Mouse (Mus musculus): ENCODE measurements at regions not wholly inside any gene's neighbourhood (a gene's known extent, or its start where the extent isn't known, plus 50 kb on each side); places are given as distances from the start of the nearest gene placed in this dataset.
A peak's percentile ranks its signal among the peaks of the same experiment; 100 is the strongest.

- no peak for DNase-seq (ENCODE audit: low spot score in 2 of 2)
Measured at GRCm38 (mm10) chr13:81852309-81852978, 69.6 kb downstream of the Cetn3 start.

GRCm38 (mm10) chr13:81856072-81856471 is 73.2 kb downstream of the Cetn3 start:
- peak; percentile 16 to 71 for DNase-seq (ENCODE audit: low spot score in 2 of 2)

GRCm38 (mm10) chr13:81860683-81861082 is 77.8 kb downstream of the Cetn3 start:
- no peak for DNase-seq (ENCODE audit: low spot score in 2 of 2)

- no peak for DNase-seq (ENCODE audit: low spot score in 2 of 2)
Measured at GRCm38 (mm10) chr13:81861886-81862600, 79.2 kb downstream of the Cetn3 start.

GRCm38 (mm10) chr13:81871226-81871625 is 88.3 kb downstream of the Cetn3 start:
- no peak for DNase-seq (ENCODE audit: low spot score in 2 of 2)

- DNase-seq (ENCODE audit: low spot score in 2 of 2) = no peak
Measured at GRCm38 (mm10) chr13:81885879-81886278, 103.0 kb downstream of the Cetn3 start.

- DNase-seq (ENCODE audit: low spot score in 2 of 2) = no peak
Measured at GRCm38 (mm10) chr13:81930266-81930665, 147.4 kb downstream of the Cetn3 start.

- no peak for DNase-seq (ENCODE audit: low spot score in 2 of 2)
Measured at GRCm38 (mm10) chr13:81931199-81931598, 148.3 kb downstream of the Cetn3 start.

- DNase-seq (ENCODE audit: low spot score in 2 of 2) = no peak
Measured at GRCm38 (mm10) chr13:81937061-81937460, 154.2 kb downstream of the Cetn3 start.

GRCm38 (mm10) chr13:81944047-81944446 is 161.2 kb downstream of the Cetn3 start:
- peak; percentile 83 to 94 for DNase-seq (ENCODE audit: low spot score in 2 of 2)

- DNase-seq (ENCODE audit: low spot score in 2 of 2) = no peak
Measured at GRCm38 (mm10) chr13:81944469-81944868, 161.6 kb downstream of the Cetn3 start.

GRCm38 (mm10) chr13:81945741-81946140 is 162.9 kb downstream of the Cetn3 start:
- no peak for DNase-seq (ENCODE audit: low spot score in 2 of 2)

GRCm38 (mm10) chr13:81965431-81965830 is 182.6 kb downstream of the Cetn3 start:
- no peak for DNase-seq (ENCODE audit: low spot score in 2 of 2)

GRCm38 (mm10) chr13:81975878-81976277 is 193.0 kb downstream of the Cetn3 start:
- DNase-seq (ENCODE audit: low spot score in 2 of 2) = no peak

- no peak for DNase-seq (ENCODE audit: low spot score in 2 of 2)
Measured at GRCm38 (mm10) chr13:81978003-81978402, 195.1 kb downstream of the Cetn3 start.

- DNase-seq (ENCODE audit: low spot score in 2 of 2) = no peak
Measured at GRCm38 (mm10) chr13:81979289-81979688, 196.4 kb downstream of the Cetn3 start.

GRCm38 (mm10) chr13:81980094-81980493 is 197.2 kb downstream of the Cetn3 start:
- DNase-seq (ENCODE audit: low spot score in 2 of 2) = peak in 1 of 2 experiments; percentile 22

GRCm38 (mm10) chr13:81982491-81982890 is 199.6 kb downstream of the Cetn3 start:
- DNase-seq (ENCODE audit: low spot score in 2 of 2) = no peak

- no peak for DNase-seq (ENCODE audit: low spot score in 2 of 2)
Measured at GRCm38 (mm10) chr13:82000681-82001212, 217.9 kb downstream of the Cetn3 start.

GRCm38 (mm10) chr13:82005929-82006726 is 223.3 kb downstream of the Cetn3 start:
- no peak for DNase-seq (ENCODE audit: low spot score in 2 of 2)

- DNase-seq (ENCODE audit: low spot score in 2 of 2) = no peak
Measured at GRCm38 (mm10) chr13:82007222-82007621, 224.3 kb downstream of the Cetn3 start.

GRCm38 (mm10) chr13:82039623-82040022 is 256.7 kb downstream of the Cetn3 start:
- no peak for DNase-seq (ENCODE audit: low spot score in 2 of 2)
